Mouse (Mus musculus): Measurements from ENCODE around the gene Kcnc3. TPM values are rescaled to one million over a fixed set of nuclear protein-coding genes. Genes with fewer than 3 reads are reported as not detected.

Kcnc3 gene
- polyA plus RNA-seq, 1 experiment from 2014 or later, result 0.97 TPM

- 82% methylated on average over 9 of the region's 9 CpGs for WGBS
- Histone ChIP-seq H3K36me3 (ENCODE audit: insufficient read depth) (no peaks in the 10 kb centered on the region), H3K9me3 (ENCODE audit: low read depth, low read length) (no peaks in the 10 kb centered on the region), H3K4me1 (ENCODE audit: insufficient read depth) (no peaks in the 10 kb centered on the region), H3K4me3 (ENCODE audit: low read depth, low read length) (no peak overlapping the region), H3K9ac (no peak overlapping the region), H3K4me2 (no peak overlapping the region), H3K27ac (ENCODE audit: low read depth) (no peak overlapping the region), H3K27me3 (ENCODE audit: insufficient read depth, low read length) (peaks cover 35% of the 10 kb centered on the region)
- ATAC-seq (ENCODE audit: insufficient read depth) (no peak), DNase-seq (no peak)
- no peak for TF ChIP-seq CTCF (IDR thresholded peaks at IDR 0.05; ENCODE audit: low read depth)
Observed at GRCm38 (mm10) chr7:44636684-44637083, 46.2 kb downstream of the Kcnc3 start.

- Histone ChIP-seq H3K9ac (no peak overlapping the region), H3K36me3 (ENCODE audit: insufficient read depth) (no peaks in the 10 kb centered on the region), H3K27ac (ENCODE audit: low read depth) (no peak overlapping the region), H3K4me2 (no peak overlapping the region), H3K4me3 (ENCODE audit: low read depth, low read length) (no peak overlapping the region), H3K9me3 (ENCODE audit: low read depth, low read length) (no peaks in the 10 kb centered on the region), H3K4me1 (ENCODE audit: insufficient read depth) (no peaks in the 10 kb centered on the region), H3K27me3 (ENCODE audit: insufficient read depth, low read length) (peaks cover 38% of the 10 kb centered on the region)
- ATAC-seq (ENCODE audit: insufficient read depth) (0 out of 2 replicates have a peak, but pooled peaks have one; percentile 28), DNase-seq (no peak)
- WGBS, result 4% methylated on average over 16 of the region's 16 CpGs
- TF ChIP-seq CTCF (IDR thresholded peaks at IDR 0.05; ENCODE audit: low read depth), result no peak
Observed at GRCm38 (mm10) chr7:44638663-44639062, 48.2 kb downstream of the Kcnc3 start.

- Histone ChIP-seq H3K27me3 (ENCODE audit: insufficient read depth, low read length) (peaks cover 50% of the 10 kb centered on the region), H3K36me3 (ENCODE audit: insufficient read depth) (no peaks in the 10 kb centered on the region), H3K9me3 (ENCODE audit: low read depth, low read length) (no peaks in the 10 kb centered on the region), H3K4me3 (ENCODE audit: low read depth, low read length) (no peak overlapping the region), H3K27ac (ENCODE audit: low read depth) (no peak overlapping the region), H3K9ac (no peak overlapping the region), H3K4me1 (ENCODE audit: insufficient read depth) (no peaks in the 10 kb centered on the region), H3K4me2 (no peak overlapping the region; the same call in 1 of the 2 replicates)
- ATAC-seq (ENCODE audit: insufficient read depth) (no peak), DNase-seq (no peak)
- TF ChIP-seq CTCF (IDR thresholded peaks at IDR 0.05; ENCODE audit: low read depth), result no peak
- WGBS, result 18% methylated on average over 25 of the region's 25 CpGs
Observed at GRCm38 (mm10) chr7:44640843-44641605, 50.6 kb downstream of the Kcnc3 start.

- Histone ChIP-seq H3K36me3 (ENCODE audit: insufficient read depth) (no peaks in the 10 kb centered on the region), H3K9me3 (ENCODE audit: low read depth, low read length) (no peaks in the 10 kb centered on the region), H3K9ac (no peak overlapping the region), H3K27ac (ENCODE audit: low read depth) (no peak overlapping the region), H3K4me2 (no peak overlapping the region), H3K27me3 (ENCODE audit: insufficient read depth, low read length) (peaks cover 50% of the 10 kb centered on the region), H3K4me1 (ENCODE audit: insufficient read depth) (no peaks in the 10 kb centered on the region), H3K4me3 (ENCODE audit: low read depth, low read length) (no peak overlapping the region)
- ATAC-seq (ENCODE audit: insufficient read depth) (no peak), DNase-seq (no peak)
- peak; percentile 57 for TF ChIP-seq CTCF (IDR thresholded peaks at IDR 0.05; ENCODE audit: low read depth)
- WGBS, result 27% methylated on average over 8 of the region's 8 CpGs
Observed at GRCm38 (mm10) chr7:44641887-44642286, 51.4 kb downstream of the Kcnc3 start.

GRCm38 (mm10) chr7:44645256-44645655 lies 54.8 kb downstream of the Kcnc3 start:
- no peak overlapping the region for H3K4me2 ChIP-seq
- no peak for TF ChIP-seq CTCF (IDR thresholded peaks at IDR 0.05; ENCODE audit: low read depth)
- ATAC-seq (ENCODE audit: insufficient read depth) (no peak), DNase-seq (no peak)
- 80% methylated on average over 5 of the region's 5 CpGs for WGBS
- no peaks in the 10 kb centered on the region for H3K9me3 ChIP-seq (ENCODE audit: low read depth, low read length)
- H3K9ac ChIP-seq, result no peak overlapping the region
- H3K36me3 ChIP-seq (ENCODE audit: insufficient read depth), result no peaks in the 10 kb centered on the region
- peaks cover 29% of the 10 kb centered on the region for H3K27me3 ChIP-seq (ENCODE audit: insufficient read depth, low read length)
- no peak overlapping the region for H3K27ac ChIP-seq (ENCODE audit: low read depth)
- H3K4me1 ChIP-seq (ENCODE audit: insufficient read depth), result no peaks in the 10 kb centered on the region
- no peak overlapping the region for H3K4me3 ChIP-seq (ENCODE audit: low read depth, low read length)

- H3K4me1 ChIP-seq (ENCODE audit: insufficient read depth), result no peaks in the 10 kb centered on the region
- no peak overlapping the region for H3K4me2 ChIP-seq
- no peaks in the 10 kb centered on the region for H3K36me3 ChIP-seq (ENCODE audit: insufficient read depth)
- no peak for DNase-seq
- H3K27me3 ChIP-seq (ENCODE audit: insufficient read depth, low read length), result peaks cover 22% of the 10 kb centered on the region
- WGBS, result 22% methylated on average over 15 of the region's 15 CpGs
- no peaks in the 10 kb centered on the region for H3K9me3 ChIP-seq (ENCODE audit: low read depth, low read length)
- H3K9ac ChIP-seq, result no peak overlapping the region
- no peak for TF ChIP-seq CTCF (IDR thresholded peaks at IDR 0.05; ENCODE audit: low read depth)
- H3K4me3 ChIP-seq (ENCODE audit: low read depth, low read length), result no peak overlapping the region
- ATAC-seq (ENCODE audit: insufficient read depth), result no peak
- no peak overlapping the region for H3K27ac ChIP-seq (ENCODE audit: low read depth)
Observed at GRCm38 (mm10) chr7:44645951-44646350, 55.5 kb downstream of the Kcnc3 start.

GRCm38 (mm10) chr7:44647042-44647724 lies 56.7 kb downstream of the Kcnc3 start:
- H3K4me2 ChIP-seq, result no peak overlapping the region
- peaks cover 12% of the 10 kb centered on the region for H3K27me3 ChIP-seq (ENCODE audit: insufficient read depth, low read length)
- WGBS, result 52% methylated on average over 7 of the region's 7 CpGs
- no peaks in the 10 kb centered on the region for H3K9me3 ChIP-seq (ENCODE audit: low read depth, low read length)
- no peaks in the 10 kb centered on the region for H3K4me1 ChIP-seq (ENCODE audit: insufficient read depth)
- H3K27ac ChIP-seq (ENCODE audit: low read depth), result no peak overlapping the region
- ATAC-seq (ENCODE audit: insufficient read depth) (no peak), DNase-seq (peak; percentile 81)
- no peak overlapping the region for H3K9ac ChIP-seq
- TF ChIP-seq CTCF (IDR thresholded peaks at IDR 0.05; ENCODE audit: low read depth), result peak; percentile 77
- H3K4me3 ChIP-seq (ENCODE audit: low read depth, low read length), result no peak overlapping the region
- no peaks in the 10 kb centered on the region for H3K36me3 ChIP-seq (ENCODE audit: insufficient read depth)

Data from lung, embryonic 14.5 days (tissue).